Mouse (Mus musculus) olfactory bulb, adult 2 months (tissue): ENCODE data around the gene Nek9.

Experiments used
- CTCF ChIP-seq: fragments of 200-500 bp; IDR thresholded peaks from 2 replicates; pipeline ENCODE4 v1.5.1; 2012; ENCODE audit warnings: low read depth, mild to moderate bottlenecking, low read length, moderate library complexity; ENCODE audit not compliant: insufficient read depth
- POLR2A ChIP-seq: fragments of 200-500 bp; IDR thresholded peaks from 2 replicates; pipeline ENCODE4 v1.6.1; 2012; ENCODE audit warnings: mild to moderate bottlenecking, low read depth, low read length, moderate library complexity; ENCODE audit not compliant: insufficient read depth

GRCm38 (mm10) chr12:85271132-85271842 lies 67.9 kb downstream of the Nek9 start:
- no peak for TF ChIP-seq CTCF
- no peak for TF ChIP-seq POLR2A
